Mouse (Mus musculus): ENCODE measurements around the gene Car7.
"Not testable (repeated sequence)": the region's sequence is repeated elsewhere in the genome, so short reads cannot be mapped to it uniquely, and the experiment has no call there.

Car7 gene

DNA sequence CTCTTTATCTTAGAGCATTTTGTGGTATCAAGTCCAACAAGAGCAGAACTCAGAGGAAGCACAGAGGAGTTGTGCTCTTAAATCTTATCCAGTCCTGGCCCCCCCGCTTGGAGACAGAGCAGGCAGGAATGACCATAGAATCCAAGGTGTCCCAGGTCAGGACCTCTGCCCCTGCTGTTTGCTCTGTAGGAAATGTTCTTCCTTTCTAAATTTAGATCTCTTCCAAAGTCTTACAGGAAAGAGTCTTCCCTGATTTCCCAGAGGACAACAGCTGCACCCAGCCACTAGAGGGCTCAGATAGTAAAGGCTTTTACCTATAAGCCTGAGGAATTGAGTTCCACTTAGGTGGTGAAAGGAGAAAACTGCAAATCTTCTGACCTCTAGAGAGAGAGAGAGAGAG, 35.1 kb downstream of the Car7 start:
- DNase-seq (ENCODE audit: low read depth, low spot score): no peak

DNA sequence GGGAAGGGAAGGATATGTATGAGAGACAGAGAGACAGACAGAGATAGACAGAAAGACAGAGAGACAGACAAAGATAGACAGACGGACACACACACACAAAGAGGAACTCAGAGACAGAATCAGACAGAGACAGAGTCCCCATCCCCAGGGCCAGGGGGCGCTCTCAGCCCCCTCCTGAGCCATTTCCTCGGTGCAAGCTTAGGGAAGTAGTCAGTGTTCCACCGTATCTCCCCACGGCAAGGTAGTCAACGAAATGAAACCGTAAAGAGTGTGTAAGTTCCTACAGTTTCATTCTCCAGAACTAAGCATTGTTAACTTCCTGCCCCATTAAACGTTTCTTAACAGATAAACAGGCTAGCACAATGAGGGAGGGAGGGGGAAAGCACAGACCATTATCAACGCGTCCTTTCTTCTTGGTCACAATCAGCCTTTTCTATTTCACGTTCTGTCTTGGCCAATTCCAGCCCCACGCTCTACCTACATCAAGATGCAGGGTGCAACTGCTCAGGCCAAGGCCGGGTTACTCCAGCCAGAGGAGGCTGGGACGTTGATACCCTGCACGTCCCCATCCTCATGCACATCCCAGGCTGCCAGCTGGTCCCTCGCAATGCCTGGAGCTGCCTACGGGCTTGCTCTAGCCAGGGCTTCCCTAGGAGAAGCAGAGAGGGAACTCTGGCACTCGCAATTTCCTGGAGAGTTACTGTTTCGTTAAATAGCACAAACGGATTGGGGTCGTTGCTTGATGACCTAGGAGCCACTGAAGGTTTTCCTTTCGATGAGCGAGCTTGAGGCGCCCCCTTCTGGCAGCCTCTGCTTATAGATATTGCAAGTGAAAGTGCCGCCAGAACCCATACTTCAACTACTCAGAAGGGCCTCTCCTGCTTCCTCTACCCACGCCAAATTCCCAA, 36.2 kb downstream of the Car7 start:
- DNase-seq (ENCODE audit: low read depth, low spot score): peak; percentile 75

DNA sequence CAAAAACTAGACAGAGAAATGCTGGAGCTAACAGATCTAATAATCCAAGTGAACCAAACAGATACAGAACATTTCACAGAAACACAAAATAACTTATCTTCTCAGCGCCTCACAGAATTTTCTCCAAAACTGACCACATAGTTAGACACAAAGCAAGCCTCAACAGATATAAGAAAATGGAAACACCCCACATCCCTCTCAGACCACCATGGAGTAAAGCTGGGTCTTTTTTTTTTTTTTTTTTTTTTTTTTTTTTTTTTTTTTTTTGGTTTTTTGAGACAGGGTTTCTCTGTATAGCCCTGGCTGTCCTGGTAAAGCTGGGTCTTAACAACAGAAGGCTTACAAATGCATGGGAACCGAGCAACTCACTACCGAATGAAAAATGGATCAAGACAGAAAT, 42.3 kb downstream of the Car7 start:
- DNase-seq (ENCODE audit: low read depth, low spot score): no peak

DNA sequence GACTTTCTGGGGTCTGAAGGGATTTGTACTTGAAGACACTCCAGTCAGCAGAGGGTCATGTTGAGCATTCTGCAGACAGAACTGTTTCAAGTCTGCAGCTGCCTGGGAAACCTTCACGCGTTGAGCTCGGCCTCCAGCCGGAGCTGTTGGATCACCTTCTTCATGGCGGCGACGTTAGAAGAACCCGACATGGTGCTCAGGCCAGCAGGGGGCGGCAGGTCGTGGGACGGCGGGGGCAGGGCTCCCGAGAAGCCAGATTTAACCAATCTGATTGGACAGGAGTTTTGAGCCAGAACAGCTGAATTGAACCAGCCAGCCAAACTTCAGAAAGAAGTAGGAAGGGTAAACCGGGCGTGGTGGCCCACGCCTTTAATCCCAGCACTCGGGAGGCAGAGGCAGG, 43.1 kb downstream of the Car7 start:
- not testable (repeated sequence) for DNase-seq (ENCODE audit: low read depth, low spot score)

DNA sequence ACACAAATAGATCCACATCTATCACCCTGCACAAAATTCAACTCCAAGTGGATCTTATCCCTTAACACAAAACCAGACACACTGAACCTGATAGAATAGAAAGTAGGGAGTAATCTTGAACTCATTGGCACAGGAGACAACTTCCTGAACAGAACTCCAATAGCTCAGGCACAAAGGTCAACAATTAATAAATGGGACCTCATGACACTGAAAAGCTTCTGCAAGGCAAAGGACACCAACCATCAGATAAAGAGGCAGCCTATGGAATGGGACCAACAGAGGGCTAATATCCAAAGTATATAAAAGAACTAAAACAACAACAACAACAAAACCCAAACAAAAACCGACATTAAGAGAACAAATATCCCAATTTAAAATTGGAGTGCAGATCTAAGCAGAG, 50.0 kb downstream of the Car7 start:
- DNase-seq (ENCODE audit: low read depth, low spot score): no peak

DNA sequence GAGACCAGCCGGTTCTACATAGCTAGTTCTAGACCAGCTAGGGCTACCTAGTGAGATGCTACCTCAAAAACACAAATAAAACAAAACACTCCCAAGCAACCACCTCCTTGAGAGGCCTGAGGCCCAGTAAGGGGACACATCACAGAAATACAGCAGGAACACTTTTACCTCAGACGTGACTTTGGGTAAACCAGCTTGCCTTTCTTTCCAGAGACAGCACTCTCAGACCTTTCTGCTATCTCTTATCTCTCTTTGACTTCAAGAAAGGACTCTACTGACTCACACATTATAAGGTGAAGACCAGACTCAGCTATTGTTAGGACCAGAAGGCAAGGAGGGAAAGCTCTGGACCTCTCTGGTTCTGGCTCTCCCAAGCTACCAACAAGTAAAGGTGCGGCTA, 55.8 kb downstream of the Car7 start:
- DNase-seq (ENCODE audit: low read depth, low spot score): no peak

DNA sequence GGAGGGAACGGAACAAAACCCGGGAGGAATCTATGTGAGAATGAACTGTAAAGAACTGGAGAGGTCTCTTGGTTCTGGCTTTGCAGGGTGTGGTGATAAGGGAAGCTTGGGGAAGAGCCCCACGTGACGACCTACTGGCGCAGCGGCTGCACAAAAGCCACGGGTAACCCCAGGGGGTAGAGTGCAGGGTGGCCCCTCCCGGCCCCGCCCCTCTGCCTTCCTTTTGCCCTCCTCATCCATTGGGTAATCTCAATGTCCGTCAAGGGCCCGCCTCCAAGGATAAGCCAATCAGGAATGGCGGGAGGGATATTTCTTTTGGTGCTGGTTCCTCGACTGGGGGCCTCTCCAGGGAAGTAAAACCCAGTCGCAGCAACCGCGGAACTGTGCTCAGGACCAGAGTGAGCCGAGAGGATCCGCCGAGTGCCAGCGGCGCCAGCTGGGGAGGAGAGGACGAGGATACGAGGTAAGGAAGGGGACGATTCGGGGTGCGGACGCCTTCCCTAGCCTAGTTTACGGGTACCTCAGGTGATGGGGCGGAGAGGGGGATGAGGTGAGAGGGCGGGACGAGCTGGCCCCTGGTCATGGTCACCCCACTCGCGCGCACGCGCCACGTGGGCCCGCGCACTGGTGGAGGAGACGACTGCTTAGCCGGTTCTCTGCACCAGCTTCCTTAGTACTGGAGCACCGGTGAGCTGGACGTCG, 56.8 kb downstream of the Car7 start, which contains the start of gene Pdp2:
TSS of gene Pdp2 (plus strand) at position 319 of the 702 bp plus-strand sequence.
- DNase-seq (ENCODE audit: low read depth, low spot score): peak; percentile 88

DNA sequence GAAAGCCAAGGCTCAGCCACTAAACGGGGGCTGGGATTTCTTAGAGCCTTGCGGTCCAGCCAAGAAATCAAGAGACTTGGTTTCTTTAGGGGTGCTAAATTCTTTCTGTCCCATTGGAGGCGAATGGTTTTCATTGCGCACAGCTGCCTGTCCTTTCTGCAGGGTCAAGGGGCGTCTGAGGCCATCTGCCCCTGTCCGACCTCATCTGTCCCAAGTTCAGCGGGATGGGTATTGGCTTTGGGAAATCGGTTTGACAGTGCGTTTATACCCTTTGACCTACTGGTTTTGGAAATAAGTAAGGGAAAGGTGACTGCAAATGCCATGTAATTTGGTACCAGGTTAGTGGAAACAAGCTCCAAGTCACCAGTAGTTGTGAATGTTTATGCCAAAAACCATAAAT, 57.4 kb downstream of the Car7 start:
- no peak for DNase-seq (ENCODE audit: low read depth, low spot score)

DNA sequence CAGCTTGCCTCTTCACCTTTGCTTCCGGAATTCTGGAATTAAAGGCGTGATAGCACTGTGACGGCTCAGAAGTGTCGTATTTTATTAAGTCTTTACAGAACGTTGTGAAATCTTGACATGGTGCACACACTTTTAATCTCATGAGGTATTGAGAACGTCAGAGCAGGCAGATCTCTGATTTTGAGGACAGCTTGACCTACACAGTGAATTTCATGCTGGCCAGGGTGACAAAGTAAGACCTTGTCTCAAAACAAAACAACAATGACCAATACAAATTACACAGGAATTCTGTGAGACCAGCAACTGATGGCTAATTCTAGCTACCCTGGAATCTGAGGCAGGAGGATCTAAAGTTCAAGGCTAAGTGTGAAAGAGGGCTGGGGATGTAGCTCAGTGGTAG, 58.1 kb downstream of the Car7 start:
- DNase-seq (ENCODE audit: low read depth, low spot score): no peak

DNA sequence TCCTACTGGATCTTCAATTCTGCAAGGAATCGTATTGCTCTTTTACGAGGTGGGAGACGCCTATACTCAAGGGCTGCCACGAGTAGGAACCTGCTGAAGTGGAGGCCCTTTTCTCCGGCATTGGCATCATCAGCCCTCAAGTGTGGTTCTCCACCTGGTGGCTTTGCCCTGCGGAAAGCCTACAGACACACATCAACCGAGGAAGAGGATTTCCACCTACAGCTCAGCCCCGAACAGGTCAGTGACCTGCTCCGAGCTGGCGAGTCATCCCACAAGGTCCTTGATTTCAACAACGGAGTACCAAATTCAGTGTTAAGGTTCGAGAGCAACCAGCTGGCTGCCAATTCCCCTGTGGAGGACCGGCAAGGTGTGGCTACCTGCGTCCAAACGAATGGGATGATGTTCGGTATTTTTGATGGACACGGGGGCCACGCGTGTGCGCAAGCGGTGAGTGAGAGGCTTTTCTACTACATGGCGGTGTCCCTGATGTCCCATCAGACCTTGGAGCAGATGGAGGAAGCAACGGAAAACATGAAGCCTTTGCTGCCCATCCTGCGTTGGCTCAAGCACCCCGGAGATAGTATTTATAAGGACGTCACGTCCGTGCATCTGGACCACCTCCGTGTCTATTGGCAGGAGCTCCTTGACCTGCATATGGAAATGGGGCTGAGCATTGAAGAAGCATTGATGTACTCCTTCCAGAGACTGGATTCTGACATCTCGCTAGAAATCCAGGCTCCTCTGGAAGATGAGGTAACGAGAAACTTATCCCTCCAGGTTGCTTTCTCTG, 59.2 kb downstream of the Car7 start:
- DNase-seq (ENCODE audit: low read depth, low spot score): no peak

DNA sequence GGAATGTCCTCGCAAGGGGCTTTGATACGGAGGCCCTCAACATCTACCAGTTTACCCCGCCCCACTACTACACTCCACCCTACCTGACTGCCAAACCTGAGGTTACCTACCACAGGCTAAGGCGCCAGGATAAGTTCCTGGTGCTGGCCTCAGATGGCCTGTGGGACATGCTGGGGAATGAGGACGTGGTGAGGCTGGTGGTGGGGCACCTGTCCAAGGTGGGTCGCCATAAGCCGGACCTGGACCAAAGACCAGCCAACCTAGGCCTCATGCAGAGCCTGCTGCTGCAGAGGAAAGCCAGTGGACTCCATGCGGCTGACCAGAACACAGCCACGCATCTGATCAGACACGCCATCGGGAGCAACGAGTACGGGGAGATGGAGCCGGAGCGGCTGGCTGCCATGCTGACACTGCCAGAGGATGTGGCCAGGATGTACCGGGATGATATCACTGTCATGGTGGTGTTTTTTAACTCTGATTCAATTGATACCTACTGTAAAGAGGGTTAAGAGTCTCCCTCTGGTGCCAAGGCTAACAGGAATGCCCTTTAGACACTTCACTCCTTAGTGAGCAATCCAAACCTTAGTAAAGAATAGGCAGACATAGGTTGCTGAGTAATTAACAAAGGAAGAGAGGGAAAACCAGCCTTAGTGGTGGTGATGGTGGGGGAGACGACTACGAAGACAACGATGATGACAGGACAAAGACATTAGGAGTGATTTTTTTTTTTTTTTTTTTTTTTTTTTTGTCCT, 60.3 kb downstream of the Car7 start:
- DNase-seq (ENCODE audit: low read depth, low spot score): no peak

DNA sequence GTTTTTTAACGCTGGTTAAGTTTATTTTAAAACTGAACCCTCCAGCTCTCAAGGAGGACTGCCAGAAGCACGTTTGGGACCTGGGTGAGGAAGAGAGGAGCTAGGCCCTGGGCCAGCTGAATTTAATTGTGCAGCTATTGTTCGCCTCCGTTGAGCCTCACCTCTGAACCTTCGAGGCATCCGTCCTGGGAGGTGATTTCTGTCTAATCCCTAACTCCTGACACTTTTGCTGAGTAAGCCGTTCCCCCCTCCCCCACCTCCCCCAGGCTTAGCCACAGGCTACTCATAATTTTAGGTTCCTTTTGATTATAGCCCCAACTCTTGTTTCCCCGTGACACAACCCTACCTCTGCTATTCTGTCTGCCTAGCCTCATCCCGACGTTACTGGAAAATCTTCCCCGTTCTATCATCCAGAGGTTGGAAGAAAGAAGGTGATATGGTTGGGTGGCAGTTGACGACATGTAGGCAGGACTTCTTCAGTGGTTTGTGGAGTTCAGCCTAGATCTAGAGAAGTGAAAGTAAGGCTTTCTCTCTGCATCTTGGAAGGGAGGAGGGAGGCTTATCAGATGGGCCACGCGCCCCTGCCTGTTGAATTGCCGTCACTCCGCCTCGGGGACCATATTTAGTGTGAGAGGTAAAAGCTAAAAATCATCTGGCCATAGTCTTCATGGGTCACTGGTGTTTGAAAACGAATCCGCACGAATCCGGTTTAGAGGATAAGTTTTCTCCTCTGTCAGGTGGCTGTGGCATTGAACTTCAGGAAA, 61.5 kb downstream of the Car7 start:
- DNase-seq (ENCODE audit: low read depth, low spot score): no peak

DNA sequence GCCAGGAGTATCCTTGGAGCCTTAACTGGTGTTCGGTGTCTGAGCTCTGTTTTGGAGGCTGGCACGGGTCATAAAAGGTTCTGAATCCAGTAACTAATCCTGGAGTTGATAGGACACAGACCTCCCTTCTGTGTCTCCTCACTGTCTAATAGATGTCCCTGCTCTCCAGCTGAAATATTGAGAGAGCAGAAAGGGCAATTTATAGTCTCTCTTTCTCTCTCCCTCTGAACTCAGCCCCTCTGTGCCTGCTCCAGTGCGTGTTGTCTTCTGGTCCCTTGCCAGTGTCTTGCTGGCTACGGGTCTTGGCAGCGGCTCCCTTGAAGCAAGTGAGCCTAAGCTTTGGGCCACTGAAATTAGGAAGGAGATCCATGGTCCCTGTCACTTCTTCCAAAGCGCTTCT, 63.2 kb downstream of the Car7 start:
- no peak for DNase-seq (ENCODE audit: low read depth, low spot score)

DNA sequence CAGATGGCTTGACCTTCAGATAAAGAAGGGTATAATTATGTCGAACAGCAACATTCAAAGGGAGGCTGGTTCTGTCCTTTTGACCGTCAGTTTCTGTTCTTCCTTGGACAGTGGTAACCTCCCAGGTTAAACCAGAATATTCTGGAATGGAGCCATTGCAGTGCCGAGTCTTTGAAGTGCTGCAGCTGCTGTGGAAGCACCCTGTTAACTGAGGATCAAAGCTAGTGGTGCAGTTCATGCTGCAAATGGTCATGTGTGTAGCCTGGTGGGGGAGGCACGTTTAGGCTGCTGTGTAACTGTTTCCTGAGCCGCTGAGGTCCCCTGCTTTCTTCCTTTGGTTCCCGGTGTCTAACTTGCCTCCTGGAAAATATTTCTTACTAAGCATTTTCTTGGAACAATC, 64.0 kb downstream of the Car7 start:
- DNase-seq (ENCODE audit: low read depth, low spot score): no peak
